Mouse (Mus musculus): Measurements from ENCODE around the gene Aatk. TPM values are rescaled to one million over a fixed set of nuclear protein-coding genes. Genes with fewer than 3 reads are reported as not detected.

The Aatk gene
- polyA plus RNA-seq (2014; fragmentation: Nextera tagmentation; extraction: Ambion mirVana), result 32.2 and 37.7 TPM in 2 replicates

DNA sequence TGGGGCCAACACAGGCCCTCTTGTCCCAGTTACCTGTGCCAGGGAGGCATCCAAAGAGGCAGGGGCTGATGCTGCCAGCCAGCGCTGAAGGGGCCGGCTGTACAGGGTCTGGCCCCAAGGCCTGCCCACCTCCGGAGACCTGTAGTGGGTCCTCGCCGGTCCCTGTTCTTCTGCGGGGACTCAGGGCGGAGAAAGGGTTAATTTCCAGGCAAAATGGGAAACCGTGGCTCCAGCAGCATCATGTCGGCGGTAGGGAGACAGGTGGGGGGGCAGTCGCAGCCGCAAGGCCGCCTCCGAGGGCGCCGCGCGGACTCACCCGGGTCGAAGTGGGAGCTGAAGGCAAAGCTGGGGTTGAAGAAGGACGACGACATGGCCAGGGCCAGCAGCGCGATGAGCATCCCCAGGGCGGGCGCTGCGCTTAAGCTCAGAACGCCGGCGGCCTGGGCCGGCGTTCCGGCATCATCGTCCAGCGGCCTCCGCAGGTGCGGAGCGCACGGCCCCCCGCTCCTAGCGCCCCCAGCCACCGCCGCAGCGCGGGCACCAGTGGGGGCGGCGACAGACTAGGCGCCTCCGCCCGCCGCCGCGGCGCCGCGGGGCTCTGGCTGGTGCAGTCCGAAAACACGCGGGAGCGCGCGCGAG, at the start of gene Aatk:
TSS of gene Aatk (minus strand) at position 615 of the 639 bp plus-strand sequence.
- Histone ChIP-seq H3K4me3 (ENCODE audit: low read depth, low read length) (peak within 1 kb of the TSS; percentile 52), H3K4me2 (ENCODE audit: low read depth, low read length) (peak within 1 kb of the TSS; percentile 85), H3K9me3 (ENCODE audit: control insufficient read depth, low read length) (no peaks in the 10 kb centered on the region), H3K4me1 (ENCODE audit: control insufficient read depth, insufficient read depth, low read length) (peaks cover 46% of the 10 kb centered on the region), H3K27ac (ENCODE audit: low read depth, low read length) (peak within 1 kb of the TSS; percentile 80), H3K36me3 (ENCODE audit: control insufficient read depth, insufficient read depth, low read length) (no peaks in the 10 kb centered on the region), H3K27me3 (ENCODE audit: control insufficient read depth, insufficient read depth, low read length) (no peaks in the 10 kb centered on the region), H3K9ac (replicated peaks; ENCODE audit: low read depth, low read length) (peak within 1 kb of the TSS; percentile 78)
- 2% methylated on average over 42 of the region's 63 CpGs for WGBS
- peak; percentile 39; the same call in 1 of the 2 replicates for ATAC-seq (ENCODE audit: low read depth)

DNA sequence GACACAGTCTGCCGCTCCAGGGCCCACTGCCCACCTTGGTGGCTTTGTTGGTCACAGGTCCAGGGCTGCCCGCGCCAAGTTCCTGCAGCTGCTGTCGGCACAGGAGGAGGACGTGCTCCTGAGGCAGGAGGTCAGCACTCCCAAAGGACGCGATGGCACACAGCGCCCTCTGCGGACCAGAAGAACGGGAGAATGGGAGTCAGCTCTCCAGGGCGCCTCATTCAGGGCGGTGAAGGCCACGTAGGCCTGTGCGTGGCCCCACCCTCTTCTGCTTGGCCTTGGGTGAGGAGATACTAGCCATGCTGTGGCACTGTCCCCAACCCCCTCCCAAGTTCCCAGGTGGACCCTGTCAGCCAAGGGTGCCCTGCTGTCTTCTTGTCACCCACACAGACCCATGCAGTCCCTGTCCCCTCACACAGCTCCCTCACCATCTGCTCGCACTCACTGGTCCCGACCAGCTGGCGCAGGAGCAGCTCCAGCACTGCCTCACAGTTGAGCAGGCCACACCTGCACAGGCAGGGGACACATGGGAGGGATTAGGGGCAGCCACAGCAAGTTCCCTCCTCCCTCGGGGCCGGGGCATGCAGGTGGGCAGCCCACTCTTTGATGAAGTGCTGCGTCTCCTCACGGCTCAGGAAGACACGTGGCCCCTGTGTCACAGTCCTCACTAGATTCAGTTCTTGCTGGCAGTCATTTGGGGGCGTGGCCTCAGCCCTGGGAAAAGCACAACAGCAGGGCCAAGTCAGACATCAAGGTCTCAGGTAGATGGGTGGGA, 46.0 kb upstream of the Aatk start:
- Histone ChIP-seq H3K4me1 (ENCODE audit: control insufficient read depth, insufficient read depth, low read length) (peaks cover 6% of the 10 kb centered on the region; the same call in 1 of the 2 replicates), H3K9ac (replicated peaks; ENCODE audit: low read depth, low read length) (no peak overlapping the region), H3K4me3 (ENCODE audit: low read depth, low read length) (no peak overlapping the region), H3K4me2 (ENCODE audit: low read depth, low read length) (no peak overlapping the region), H3K27me3 (ENCODE audit: control insufficient read depth, insufficient read depth, low read length) (no peaks in the 10 kb centered on the region), H3K36me3 (ENCODE audit: control insufficient read depth, insufficient read depth, low read length) (peaks cover 25% of the 10 kb centered on the region), H3K9me3 (ENCODE audit: control insufficient read depth, low read length) (no peaks in the 10 kb centered on the region), H3K27ac (ENCODE audit: low read depth, low read length) (no peak overlapping the region)
- 87% methylated on average over 23 of the region's 23 CpGs for WGBS
- ATAC-seq (ENCODE audit: low read depth), result no peak

DNA sequence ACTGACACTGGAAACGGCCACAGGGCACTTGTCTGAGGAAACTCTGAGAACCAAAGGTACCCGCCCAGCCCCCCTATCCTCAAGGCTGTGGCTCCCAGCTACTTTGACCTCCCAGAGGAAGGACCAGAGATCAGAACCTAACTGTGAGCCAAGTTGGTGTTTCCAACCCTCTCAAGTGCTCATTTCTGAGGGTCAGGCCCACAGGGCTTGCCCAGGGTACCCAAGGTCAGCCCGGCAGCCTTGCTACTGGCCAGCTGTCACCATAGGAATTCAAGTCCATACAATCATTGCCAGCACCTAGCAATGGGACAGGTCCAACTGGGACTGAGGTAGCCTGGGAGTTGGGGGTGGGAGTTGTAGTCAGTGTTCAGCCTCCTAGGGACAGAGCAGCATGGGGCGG, 43.7 kb upstream of the Aatk start:
- WGBS, result 89% methylated on average over 4 of the region's 4 CpGs
- no peaks in the 10 kb centered on the region; the same call in 1 of the 2 replicates for H3K27me3 ChIP-seq (ENCODE audit: control insufficient read depth, insufficient read depth, low read length)
- H3K36me3 ChIP-seq (ENCODE audit: control insufficient read depth, insufficient read depth, low read length), result peaks cover 25% of the 10 kb centered on the region
- H3K9ac ChIP-seq (replicated peaks; ENCODE audit: low read depth, low read length), result no peak overlapping the region
- H3K4me1 ChIP-seq (ENCODE audit: control insufficient read depth, insufficient read depth, low read length), result peaks cover 5% of the 10 kb centered on the region
- H3K4me3 ChIP-seq (ENCODE audit: low read depth, low read length), result no peak overlapping the region
- no peak for ATAC-seq (ENCODE audit: low read depth)
- no peak overlapping the region for H3K4me2 ChIP-seq (ENCODE audit: low read depth, low read length)
- H3K9me3 ChIP-seq (ENCODE audit: control insufficient read depth, low read length), result no peaks in the 10 kb centered on the region
- H3K27ac ChIP-seq (ENCODE audit: low read depth, low read length), result no peak overlapping the region

DNA sequence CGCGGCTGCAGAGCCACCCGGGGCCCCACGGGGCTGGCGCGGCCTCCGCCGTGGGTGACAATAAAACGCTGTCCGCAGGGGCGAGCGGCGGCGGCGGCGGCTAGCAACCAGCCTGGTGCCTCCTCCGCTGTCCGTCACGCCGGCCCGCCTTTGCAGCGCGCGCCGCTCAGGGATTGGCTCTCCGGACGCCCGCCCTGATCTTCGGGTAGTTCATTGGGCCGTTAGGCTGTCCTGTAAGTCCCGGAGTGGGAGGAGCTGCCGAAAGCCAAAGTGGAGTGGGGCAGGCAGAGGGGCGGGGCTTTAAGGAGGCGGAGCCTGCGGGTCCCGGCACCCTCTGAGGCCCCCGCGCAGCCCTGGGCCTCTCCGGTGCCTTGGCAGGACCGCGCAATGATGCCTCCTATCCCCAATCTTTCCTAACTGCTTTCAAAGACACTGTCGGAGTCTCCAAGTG, 39.8 kb upstream of the Aatk start, which contains the start of gene Cep131:
TSS of gene Cep131 (minus strand) at position 126 of the 451 bp plus-strand sequence.
- no peaks in the 10 kb centered on the region for H3K9me3 ChIP-seq (ENCODE audit: control insufficient read depth, low read length)
- peak within 1 kb of the TSS; percentile 86 for H3K27ac ChIP-seq (ENCODE audit: low read depth, low read length)
- H3K27me3 ChIP-seq (ENCODE audit: control insufficient read depth, insufficient read depth, low read length), result no peaks in the 10 kb centered on the region; the same call in 1 of the 2 replicates
- peak; percentile 99 for ATAC-seq (ENCODE audit: low read depth)
- peak within 1 kb of the TSS; percentile 95 for H3K9ac ChIP-seq (replicated peaks; ENCODE audit: low read depth, low read length)
- H3K4me2 ChIP-seq (ENCODE audit: low read depth, low read length), result peak within 1 kb of the TSS; percentile 95
- H3K4me3 ChIP-seq (ENCODE audit: low read depth, low read length), result peak within 1 kb of the TSS; percentile 94
- 0% methylated on average over 42 of the region's 42 CpGs for WGBS
- peaks cover 10% of the 10 kb centered on the region for H3K4me1 ChIP-seq (ENCODE audit: control insufficient read depth, insufficient read depth, low read length)
- H3K36me3 ChIP-seq (ENCODE audit: control insufficient read depth, insufficient read depth, low read length), result peaks cover 12% of the 10 kb centered on the region

DNA sequence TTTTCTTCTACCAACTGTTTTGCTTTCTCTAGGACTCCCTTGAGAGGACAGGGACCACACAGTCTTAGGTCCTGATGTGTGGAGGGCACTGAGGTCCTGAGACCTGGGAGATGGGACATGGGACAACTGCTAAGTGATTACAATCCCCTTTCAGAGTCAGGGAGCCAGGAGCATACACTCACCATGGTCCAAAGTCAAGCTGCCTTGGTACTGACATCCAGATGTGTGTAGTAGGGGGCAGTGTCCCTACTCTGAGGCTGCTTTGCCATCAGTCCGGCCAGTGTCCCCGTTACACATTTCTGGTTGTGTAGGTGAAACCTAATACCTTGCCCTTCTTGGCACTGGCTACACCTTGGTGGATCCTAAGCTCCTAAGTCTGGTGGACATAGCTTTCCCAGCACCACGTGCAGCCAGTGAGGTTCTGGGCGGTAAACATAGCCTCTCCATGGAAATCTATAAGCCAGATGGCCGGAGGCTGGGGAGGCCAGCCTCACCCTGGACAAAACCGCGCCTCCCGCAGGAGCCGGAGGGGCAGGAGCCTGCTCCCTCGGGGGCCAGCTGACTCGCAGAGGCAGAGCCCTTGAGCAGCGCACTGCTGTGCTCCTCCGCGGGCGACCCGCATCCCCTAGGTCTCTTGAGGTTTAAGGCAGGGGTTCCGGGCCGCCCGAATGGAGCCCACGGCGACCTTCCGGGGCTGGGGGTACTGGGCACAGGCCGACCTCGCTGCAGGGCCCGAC, 39.1 kb upstream of the Aatk start:
- WGBS, result under 1% methylated on average over 23 of the region's 25 CpGs

DNA sequence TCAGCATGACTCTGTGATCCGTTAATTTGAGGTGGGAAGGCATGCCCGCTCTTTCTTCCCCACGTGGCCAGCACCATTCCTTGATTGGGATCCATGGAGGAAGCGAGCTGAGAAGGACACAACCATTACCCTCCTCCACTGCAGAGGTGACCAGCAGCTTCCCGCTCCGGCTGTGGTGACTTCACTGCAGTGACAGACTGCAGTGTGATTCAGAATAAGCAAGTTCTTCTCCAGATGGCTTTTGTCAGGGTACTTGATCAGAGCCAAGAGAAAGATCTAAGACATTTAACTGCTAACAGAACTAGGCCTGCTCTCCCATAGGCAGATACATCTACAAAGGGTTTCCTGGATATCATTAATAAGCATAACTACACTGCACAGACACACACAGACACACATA, 33.3 kb upstream of the Aatk start:
- H3K27me3 ChIP-seq (ENCODE audit: control insufficient read depth, insufficient read depth, low read length), result no peaks in the 10 kb centered on the region
- peaks cover 20% of the 10 kb centered on the region; the same call in 1 of the 2 replicates for H3K36me3 ChIP-seq (ENCODE audit: control insufficient read depth, insufficient read depth, low read length)
- 94% methylated on average over 6 of the region's 6 CpGs for WGBS

More for the DNA sequence above, 39.1 kb upstream of the Aatk start:
- Histone ChIP-seq H3K9ac (replicated peaks; ENCODE audit: low read depth, low read length) (peak overlapping the region; percentile 95), H3K4me1 (ENCODE audit: control insufficient read depth, insufficient read depth, low read length) (peaks cover 10% of the 10 kb centered on the region), H3K27ac (ENCODE audit: low read depth, low read length) (peak overlapping the region; percentile 86), H3K4me2 (ENCODE audit: low read depth, low read length) (peak overlapping the region; percentile 95), H3K27me3 (ENCODE audit: control insufficient read depth, insufficient read depth, low read length) (no peaks in the 10 kb centered on the region; the same call in 1 of the 2 replicates), H3K9me3 (ENCODE audit: control insufficient read depth, low read length) (no peaks in the 10 kb centered on the region), H3K4me3 (ENCODE audit: low read depth, low read length) (peak overlapping the region; percentile 94), H3K36me3 (ENCODE audit: control insufficient read depth, insufficient read depth, low read length) (peaks cover 5% of the 10 kb centered on the region)
- ATAC-seq (ENCODE audit: low read depth), result peak; percentile 38

DNA sequence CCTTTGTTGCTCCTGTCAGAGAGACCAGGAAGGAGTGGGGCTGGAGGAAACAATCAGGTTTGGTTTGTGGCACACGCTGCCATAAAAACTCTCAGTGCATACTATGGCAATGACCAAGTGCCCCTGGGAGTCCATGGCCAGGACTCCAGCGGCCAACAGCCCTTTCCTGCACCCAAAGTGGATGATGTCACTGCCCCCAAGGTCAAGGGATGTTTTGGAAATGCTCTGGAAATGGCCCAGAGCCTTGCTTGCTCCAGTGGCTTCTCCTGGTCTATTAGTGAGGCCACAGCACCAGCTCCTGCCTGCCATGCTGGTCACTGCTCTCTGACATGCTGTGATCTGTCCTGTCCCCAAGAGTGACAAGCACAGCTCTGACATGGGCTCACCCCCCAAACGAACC, 29.2 kb upstream of the Aatk start:
- 83% methylated on average over 3 of the region's 3 CpGs for WGBS
- Histone ChIP-seq H3K9me3 (ENCODE audit: control insufficient read depth, low read length) (no peaks in the 10 kb centered on the region), H3K9ac (replicated peaks; ENCODE audit: low read depth, low read length) (no peak overlapping the region), H3K4me1 (ENCODE audit: control insufficient read depth, insufficient read depth, low read length) (0 out of 2 replicates have a peak, but pooled peaks cover 7% of the 10 kb centered on the region), H3K27ac (ENCODE audit: low read depth, low read length) (no peak overlapping the region), H3K4me2 (ENCODE audit: low read depth, low read length) (no peak overlapping the region), H3K4me3 (ENCODE audit: low read depth, low read length) (no peak overlapping the region), H3K36me3 (ENCODE audit: control insufficient read depth, insufficient read depth, low read length) (peaks cover 34% of the 10 kb centered on the region), H3K27me3 (ENCODE audit: control insufficient read depth, insufficient read depth, low read length) (no peaks in the 10 kb centered on the region)
- ATAC-seq (ENCODE audit: low read depth), result no peak

More for the DNA sequence above, 33.3 kb upstream of the Aatk start:
- Histone ChIP-seq H3K9me3 (ENCODE audit: control insufficient read depth, low read length) (no peaks in the 10 kb centered on the region), H3K4me2 (ENCODE audit: low read depth, low read length) (no peak overlapping the region), H3K4me3 (ENCODE audit: low read depth, low read length) (no peak overlapping the region), H3K9ac (replicated peaks; ENCODE audit: low read depth, low read length) (no peak overlapping the region), H3K4me1 (ENCODE audit: control insufficient read depth, insufficient read depth, low read length) (peaks cover 5% of the 10 kb centered on the region), H3K27ac (ENCODE audit: low read depth, low read length) (no peak overlapping the region)
- no peak for ATAC-seq (ENCODE audit: low read depth)

DNA sequence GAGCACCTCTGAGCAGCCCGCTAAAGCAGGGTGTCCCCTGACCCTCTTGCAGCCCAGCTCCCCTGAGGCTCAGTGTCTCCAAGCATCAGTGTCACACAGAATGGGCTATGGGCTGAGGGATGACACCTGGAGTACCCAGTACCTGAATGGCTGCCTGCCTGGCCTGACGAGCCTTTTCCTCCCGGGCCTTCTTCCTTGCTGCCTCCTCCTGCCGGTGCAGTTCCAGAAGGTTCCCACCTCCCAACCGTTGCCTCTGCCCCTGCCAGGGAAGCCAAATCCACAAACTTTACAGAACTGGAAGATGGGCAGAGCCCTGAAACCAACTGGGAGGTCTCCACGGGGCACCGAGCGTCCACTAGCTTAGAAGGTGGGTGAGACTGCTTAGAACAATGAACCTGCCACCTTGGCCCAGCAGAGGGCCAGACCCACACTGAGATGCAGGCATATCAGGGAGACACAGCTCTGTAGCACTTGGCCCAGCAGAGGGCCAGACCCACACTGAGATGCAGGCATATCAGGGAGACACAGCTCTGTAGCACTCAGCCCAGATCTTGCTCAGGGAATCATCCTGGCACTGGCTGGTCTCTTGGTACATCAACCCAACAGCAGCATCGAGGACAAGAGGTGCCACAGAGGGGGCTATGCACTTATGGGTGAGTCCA, 26.1 kb upstream of the Aatk start:
- Histone ChIP-seq H3K4me3 (ENCODE audit: low read depth, low read length) (no peak overlapping the region), H3K27me3 (ENCODE audit: control insufficient read depth, insufficient read depth, low read length) (no peaks in the 10 kb centered on the region), H3K4me2 (ENCODE audit: low read depth, low read length) (no peak overlapping the region), H3K4me1 (ENCODE audit: control insufficient read depth, insufficient read depth, low read length) (0 out of 2 replicates have a peak, but pooled peaks cover 7% of the 10 kb centered on the region), H3K9ac (replicated peaks; ENCODE audit: low read depth, low read length) (no peak overlapping the region), H3K27ac (ENCODE audit: low read depth, low read length) (no peak overlapping the region), H3K9me3 (ENCODE audit: control insufficient read depth, low read length) (no peaks in the 10 kb centered on the region), H3K36me3 (ENCODE audit: control insufficient read depth, insufficient read depth, low read length) (peaks cover 40% of the 10 kb centered on the region)
- 93% methylated on average over 9 of the region's 9 CpGs for WGBS
- ATAC-seq (ENCODE audit: low read depth), result no peak
